In genomic region chr2:102730788-102731187, GRCm38 (mm10) we compare ENCODE assay signal across 22 mouse cellular contexts.
DNase-seq lines count a peak whose midpoint lies in the region; ATAC-seq lines count a peak whose summit lies in the region.
"Had no signal": no experiment of that assay in that cellular context is flagged by ENCODE, and none has a peak within 500 bp of the region (broad histone marks: within the 10 kb centered on the region; RNA-seq: fewer than 3 reads in every experiment).

No protein-coding gene starts in this region.

- H3K36me3 ChIP-seq in embryonic facial prominence, embryonic 11.5 days (replicated peaks; ENCODE audit: control insufficient read depth, insufficient read depth, low read depth, low read length), result no peaks in the 10 kb centered on the region
- H3K36me3 ChIP-seq in forebrain, embryonic 13.5 days (ENCODE audit: poor library complexity, severe bottlenecking), result no peaks in the 10 kb centered on the region
- H3K36me3 ChIP-seq in limb, embryonic 12.5 days, result no peaks in the 10 kb centered on the region
- no peaks in the 10 kb centered on the region for H3K36me3 ChIP-seq in intestine, embryonic 16.5 days (ENCODE audit: control insufficient read depth, insufficient read depth, low read length)
- no peaks in the 10 kb centered on the region for H3K36me3 ChIP-seq in kidney, embryonic 14.5 days (ENCODE audit: control insufficient read depth, insufficient read depth, low read length)
- H3K36me3 ChIP-seq: G1E; heart, embryonic 15.5 days; hindbrain, embryonic 10.5 days; kidney, embryonic 15.5 days; liver, embryonic 15.5 days; stomach, embryonic 15.5 days had no signal

- peak; percentile 38 for DNase-seq in embryo, embryonic 10 days (ENCODE audit: low spot score)
- DNase-seq in embryo, embryonic 9.5 days (ENCODE audit: extremely low spot score), result no peak
- DNase-seq in embryonic facial prominence, embryonic 11.5 days (ENCODE audit: low spot score), result peak; percentile 62
- no peak for DNase-seq in adrenal gland, postnatal 14 days
- DNase-seq: cerebellum, postnatal 25 days; heart, adult 18-20 months; left cerebral cortex, postnatal 4 days; lung, postnatal 10 days; right cerebral cortex, adult 18-20 months; thymus, adult 2 months had no signal

- no peaks in the 10 kb centered on the region for H3K4me1 ChIP-seq in embryonic facial prominence, embryonic 11.5 days (ENCODE audit: control insufficient read depth, insufficient read depth, low read length)
- H3K4me1 ChIP-seq in forebrain, embryonic 13.5 days, result peaks cover 17% of the 10 kb centered on the region
- peaks cover 37% of the 10 kb centered on the region for H3K4me1 ChIP-seq in limb, embryonic 12.5 days (replicated peaks)
- no peaks in the 10 kb centered on the region for H3K4me1 ChIP-seq in intestine, embryonic 16.5 days (ENCODE audit: control insufficient read depth, insufficient read depth, low read length)
- no peaks in the 10 kb centered on the region for H3K4me1 ChIP-seq in kidney, embryonic 14.5 days (ENCODE audit: control insufficient read depth, insufficient read depth, low read length)
- H3K4me1 ChIP-seq: heart, embryonic 15.5 days; kidney, embryonic 15.5 days; stomach, embryonic 15.5 days had no signal

- no peaks in the 10 kb centered on the region for H3K27me3 ChIP-seq in embryonic facial prominence, embryonic 11.5 days (ENCODE audit: control insufficient read depth, insufficient read depth, low read length)
- no peaks in the 10 kb centered on the region for H3K27me3 ChIP-seq in forebrain, embryonic 13.5 days
- 0 out of 2 replicates have a peak, but pooled peaks cover under 1% of the 10 kb centered on the region for H3K27me3 ChIP-seq in limb, embryonic 12.5 days
- no peaks in the 10 kb centered on the region for H3K27me3 ChIP-seq in intestine, embryonic 16.5 days (replicated peaks; ENCODE audit: control insufficient read depth, insufficient read depth, low read length)
- H3K27me3 ChIP-seq in kidney, embryonic 14.5 days (ENCODE audit: control insufficient read depth, insufficient read depth, low read length), result no peaks in the 10 kb centered on the region
- H3K27me3 ChIP-seq: heart, embryonic 15.5 days; kidney, embryonic 15.5 days; liver, embryonic 15.5 days; stomach, embryonic 15.5 days had no signal

- H3K9ac ChIP-seq in embryonic facial prominence, embryonic 11.5 days (replicated peaks; ENCODE audit: low read length), result no peak overlapping the region
- H3K9ac ChIP-seq in forebrain, embryonic 13.5 days, result no peak overlapping the region
- no peak overlapping the region for H3K9ac ChIP-seq in limb, embryonic 12.5 days (replicated peaks)
- H3K9ac ChIP-seq in intestine, embryonic 16.5 days (ENCODE audit: low read depth, low read length), result no peak overlapping the region
- no peak overlapping the region for H3K9ac ChIP-seq in kidney, embryonic 14.5 days (ENCODE audit: low read depth, low read length)
- H3K9ac ChIP-seq: heart, embryonic 15.5 days; kidney, embryonic 15.5 days; liver, embryonic 15.5 days; stomach, embryonic 15.5 days had no signal

- no peaks in the 10 kb centered on the region for H3K9me3 ChIP-seq in embryonic facial prominence, embryonic 11.5 days (replicated peaks; ENCODE audit: control insufficient read depth, low read length)
- H3K9me3 ChIP-seq in forebrain, embryonic 13.5 days (replicated peaks), result no peaks in the 10 kb centered on the region
- no peaks in the 10 kb centered on the region for H3K9me3 ChIP-seq in limb, embryonic 12.5 days
- no peaks in the 10 kb centered on the region for H3K9me3 ChIP-seq in intestine, embryonic 16.5 days (ENCODE audit: control insufficient read depth, low read length)
- no peaks in the 10 kb centered on the region for H3K9me3 ChIP-seq in kidney, embryonic 14.5 days (ENCODE audit: control insufficient read depth, low read length)
- H3K9me3 ChIP-seq: G1E; heart, embryonic 15.5 days; hindbrain, embryonic 10.5 days; kidney, embryonic 15.5 days; liver, embryonic 15.5 days; stomach, embryonic 15.5 days had no signal

- no peak overlapping the region for H3K4me3 ChIP-seq in embryonic facial prominence, embryonic 11.5 days (ENCODE audit: low read depth, low read length)
- no peak overlapping the region for H3K4me3 ChIP-seq in forebrain, embryonic 13.5 days
- no peak overlapping the region for H3K4me3 ChIP-seq in limb, embryonic 12.5 days (replicated peaks)
- H3K4me3 ChIP-seq in intestine, embryonic 16.5 days (ENCODE audit: low read length), result no peak overlapping the region
- H3K4me3 ChIP-seq in kidney, embryonic 14.5 days (ENCODE audit: low read length), result no peak overlapping the region
- H3K4me3 ChIP-seq: heart, embryonic 15.5 days; hindbrain, embryonic 10.5 days; kidney, embryonic 15.5 days; liver, embryonic 15.5 days; stomach, embryonic 15.5 days had no signal

- 31% methylated on average over 8 of the region's 8 CpGs for WGBS in embryonic facial prominence, embryonic 11.5 days
- 42% methylated on average over 8 of the region's 8 CpGs for WGBS in forebrain, embryonic 13.5 days
- 22% methylated on average over 8 of the region's 8 CpGs for WGBS in limb, embryonic 12.5 days
- WGBS in intestine, embryonic 16.5 days, result 78% methylated on average over 8 of the region's 8 CpGs
- 87% methylated on average over 8 of the region's 8 CpGs for WGBS in kidney, embryonic 14.5 days

- no peak overlapping the region for H3K27ac ChIP-seq in embryonic facial prominence, embryonic 11.5 days (replicated peaks; ENCODE audit: low read depth, low read length)
- peak overlapping the region; percentile 27 for H3K27ac ChIP-seq in forebrain, embryonic 13.5 days
- peak overlapping the region; percentile 51 for H3K27ac ChIP-seq in limb, embryonic 12.5 days
- H3K27ac ChIP-seq in intestine, embryonic 16.5 days (ENCODE audit: low read length), result no peak overlapping the region
- H3K27ac ChIP-seq in kidney, embryonic 14.5 days (ENCODE audit: low read depth, low read length), result no peak overlapping the region
- H3K27ac ChIP-seq: heart, embryonic 15.5 days; hindbrain, embryonic 10.5 days; kidney, embryonic 15.5 days; liver, embryonic 15.5 days; stomach, embryonic 15.5 days had no signal

- no peak for ATAC-seq in embryonic facial prominence, embryonic 11.5 days (replicated peaks; ENCODE audit: insufficient number of reproducible peaks, low FRiP score, low TSS enrichment, low read depth)
- 0 out of 2 replicates have a peak, but pooled peaks have one; percentile 16 for ATAC-seq in forebrain, embryonic 13.5 days
- no peak; the same call in 1 of the 2 replicates for ATAC-seq in limb, embryonic 12.5 days (ENCODE audit: insufficient number of reproducible peaks, insufficient read depth, low FRiP score, low TSS enrichment, low read depth)
- ATAC-seq in intestine, embryonic 16.5 days, result no peak
- ATAC-seq in kidney, embryonic 14.5 days (ENCODE audit: low FRiP score, low TSS enrichment), result no peak
- ATAC-seq: CD4-positive, CD25-positive, alpha-beta regulatory T cell, adult 4 months; inflammation-experienced regulatory T-cells, adult 6 months had no signal

- no peak overlapping the region for H3K4me2 ChIP-seq in embryonic facial prominence, embryonic 11.5 days (ENCODE audit: low read depth, low read length)
- H3K4me2 ChIP-seq in forebrain, embryonic 13.5 days, result no peak overlapping the region
- peak overlapping the region; percentile 15 for H3K4me2 ChIP-seq in limb, embryonic 12.5 days
- H3K4me2 ChIP-seq in intestine, embryonic 16.5 days (ENCODE audit: low read depth, low read length), result no peak overlapping the region
- H3K4me2 ChIP-seq in kidney, embryonic 14.5 days (replicated peaks; ENCODE audit: low read depth, low read length), result no peak overlapping the region
- H3K4me2 ChIP-seq: heart, embryonic 15.5 days; kidney, embryonic 15.5 days; liver, embryonic 15.5 days; stomach, embryonic 15.5 days had no signal

Comparison
In these comparisons a context has a peak if more than half of its experiments do, and no peak if none do; other contexts are left out.
1. DNase-seq: peak in embryo, embryonic 10 days (single experiment) and embryonic facial prominence, embryonic 11.5 days (single experiment); none in embryo, embryonic 9.5 days (single experiment) and adrenal gland, postnatal 14 days (single experiment).
2. H3K27ac ChIP-seq: peak in forebrain, embryonic 13.5 days (single experiment) and limb, embryonic 12.5 days (single experiment); none in embryonic facial prominence, embryonic 11.5 days (single experiment), intestine, embryonic 16.5 days (single experiment) and kidney, embryonic 14.5 days (single experiment).